Mouse (Mus musculus) liver, adult 2 months (tissue): ENCODE results near the gene Gm884. TPM values are rescaled to one million over a fixed set of nuclear protein-coding genes. Genes with fewer than 3 reads are reported as not detected.
"Not testable (repeated sequence)": the region's sequence is repeated elsewhere in the genome, so short reads cannot be mapped to it uniquely, and the experiment has no call there.

ENCODE experiments used
- DNase-seq: peaks from one replicate; pipeline ENCODE4 v3.0.0-alpha.2; 2011; ENCODE audit warnings: low read depth, low spot score; ENCODE audit errors: extremely low read depth
- H3K27ac ChIP-seq: fragments of 200-500 bp; replicated peaks from 2 replicates; pipeline ENCODE4 v1.5.1; 2012; ENCODE audit warnings: low read depth, mild to moderate bottlenecking, control low read depth, inconsistent platforms, low read length; ENCODE audit not compliant: insufficient read depth
- H3K27me3 ChIP-seq: fragments of 200-500 bp; 2 replicates; pipeline ENCODE4 v1.6.1; 2012; ENCODE audit warnings: mild to moderate bottlenecking, moderate library complexity, low read length, inconsistent platforms; ENCODE audit not compliant: control insufficient read depth, insufficient read depth
- H3K36me3 ChIP-seq: fragments of 200-500 bp; 2 replicates; pipeline ENCODE4 v1.6.1; 2012; ENCODE audit warnings: low read length, inconsistent platforms; ENCODE audit not compliant: control insufficient read depth, insufficient read depth
- H3K4me1 ChIP-seq: fragments of 200-500 bp; 2 replicates; pipeline ENCODE4 v1.6.1; 2011; ENCODE audit warnings: low read length; ENCODE audit not compliant: control insufficient read depth, insufficient read depth
- H3K4me3 ChIP-seq: fragments of 200-500 bp; 2 replicates; pipeline ENCODE4 v1.5.1; 2011; ENCODE audit warnings: low read depth, mild to moderate bottlenecking, control low read depth, low read length, moderate library complexity; ENCODE audit not compliant: insufficient read depth
- H3K79me2 ChIP-seq: fragments of 200-500 bp; 2 replicates; pipeline ENCODE4 v1.6.1; 2012; ENCODE audit warnings: inconsistent platforms, mild to moderate bottlenecking, low read length, moderate library complexity; ENCODE audit not compliant: control insufficient read depth, insufficient read depth
- H3K9ac ChIP-seq: fragments of 200-500 bp; 2 replicates; pipeline ENCODE4 v1.6.1; 2012; ENCODE audit warnings: low read depth, mild to moderate bottlenecking, control low read depth, inconsistent platforms, low read length
- CTCF ChIP-seq: fragments of 200-500 bp; IDR thresholded peaks from 2 replicates; pipeline ENCODE4 v1.5.1; 2011; ENCODE audit warnings: low read depth, low read length, control low read depth
- POLR2A ChIP-seq: fragments of 200-500 bp; IDR thresholded peaks from 2 replicates; pipeline ENCODE4 v1.6.1; 2011; ENCODE audit warnings: low read length, control low read depth; ENCODE audit not compliant: insufficient read depth; ENCODE audit errors: extremely low read depth
- WGBS: fragments of 180-500 bp; shearing (Covaris S2); methylation state at CpG from one replicate; pipeline ENCODE4 v1.1.7; 2018; 5-methylcytosine and 5-hydroxymethylcytosine counted together
- polyA plus RNA-seq: library from polyadenylated mRNA; depleted of rRNA; stranded (reverse); fragments of >200 nt; gene quantifications from 2 replicates; pipeline ENCODE4 v1.2.3, GENCODE M21; 2012
- total RNA-seq: library from RNA; depleted of rRNA; stranded (reverse); fragments of >200 nt; gene quantifications from 2 replicates; pipeline ENCODE4 v1.2.3, GENCODE M21; 2014

The Gm884 gene
- total and polyA plus RNA-seq, 2 experiments = not detected

- Histone ChIP-seq H3K4me3 (no peak overlapping the region), H3K9ac (no peak overlapping the region), H3K27me3 (no peaks in the 10 kb centered on the region), H3K4me1 (no peaks in the 10 kb centered on the region), H3K79me2 (no peaks in the 10 kb centered on the region), H3K27ac (no peak overlapping the region), H3K36me3 (no peaks in the 10 kb centered on the region)
- no peak for DNase-seq
- WGBS = 94% methylated on average over 2 of the region's 2 CpGs
- TF ChIP-seq CTCF (no peak), POLR2A (no peak)
Measured at GRCm38 (mm10) chr11:103610772-103611171, 10.2 kb downstream of the Gm884 start.

GRCm38 (mm10) chr11:103606611-103607010, 14.3 kb downstream of the Gm884 start:
- H3K9ac ChIP-seq = no peak overlapping the region
- H3K27me3 ChIP-seq = no peaks in the 10 kb centered on the region
- no peaks in the 10 kb centered on the region for H3K4me1 ChIP-seq
- no peaks in the 10 kb centered on the region for H3K36me3 ChIP-seq
- WGBS = 59% methylated on average over 5 of the region's 5 CpGs
- H3K4me3 ChIP-seq = no peak overlapping the region
- TF ChIP-seq CTCF (no peak), POLR2A (no peak)
- H3K79me2 ChIP-seq = no peaks in the 10 kb centered on the region
- DNase-seq = no peak
- no peak overlapping the region for H3K27ac ChIP-seq

DNA sequence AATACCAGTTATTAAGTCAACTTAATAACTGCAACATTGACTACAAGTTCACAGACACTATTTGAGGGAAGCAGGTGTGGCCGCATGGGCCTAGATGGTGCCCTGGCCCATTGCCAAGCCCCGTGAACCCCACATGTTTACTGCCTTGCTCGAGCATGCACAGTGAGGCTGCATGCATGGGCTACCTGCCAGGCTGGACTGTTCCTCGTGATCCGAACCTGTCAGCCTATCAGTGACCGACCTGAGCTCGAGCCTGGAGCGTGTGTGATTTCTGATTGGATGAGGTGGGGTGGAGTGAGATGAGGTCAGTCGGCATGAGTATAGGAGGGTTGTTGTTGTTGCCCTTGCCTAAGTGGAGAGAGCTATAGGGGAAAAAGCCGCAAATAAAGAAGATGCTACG, 42.6 kb downstream of the Gm884 start:
- Histone ChIP-seq H3K27me3 (no peaks in the 10 kb centered on the region), H3K36me3 (no peaks in the 10 kb centered on the region), H3K79me2 (no peaks in the 10 kb centered on the region), H3K4me1 (no peaks in the 10 kb centered on the region), H3K4me3 (no peak overlapping the region), H3K27ac (no peak overlapping the region), H3K9ac (no peak overlapping the region)
- WGBS = 91% methylated on average over 11 of the region's 11 CpGs
- DNase-seq = no peak
- no peak for TF ChIP-seq POLR2A
- TF ChIP-seq CTCF = no peak

GRCm38 (mm10) chr11:103556021-103556420, 64.9 kb downstream of the Gm884 start:
- 75% methylated on average over 2 of the region's 2 CpGs for WGBS

DNA sequence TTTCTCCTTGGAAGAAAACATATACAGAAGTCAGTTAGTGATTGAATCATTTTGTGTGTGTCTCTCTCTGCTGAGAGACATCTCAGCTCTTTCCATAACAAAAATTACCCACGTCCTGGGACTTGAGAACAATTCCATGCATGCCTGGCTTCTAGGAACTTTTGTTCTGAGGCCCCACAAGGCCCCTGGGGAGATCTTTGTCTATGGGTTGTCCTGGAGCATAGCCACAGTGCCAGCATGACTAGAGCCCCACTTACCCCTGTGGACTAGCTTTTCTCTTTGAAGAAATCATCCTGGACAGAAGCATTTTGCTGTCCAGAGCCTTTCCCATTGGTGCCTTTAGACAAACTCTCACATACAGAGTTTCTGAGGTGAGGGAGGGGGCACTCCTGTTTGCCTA, 86.0 kb downstream of the Gm884 start:
- not testable (repeated sequence) for H3K27ac ChIP-seq, H3K4me3 ChIP-seq, H3K27me3 ChIP-seq, H3K79me2 ChIP-seq, H3K36me3 ChIP-seq, H3K9ac ChIP-seq, H3K4me1 ChIP-seq, DNase-seq
- 24% methylated on average over 1 of the region's 1 CpGs for WGBS

More at GRCm38 (mm10) chr11:103556021-103556420, 64.9 kb downstream of the Gm884 start:
- Histone ChIP-seq H3K79me2 (no peaks in the 10 kb centered on the region), H3K4me1 (no peaks in the 10 kb centered on the region), H3K27ac (no peak overlapping the region), H3K27me3 (no peaks in the 10 kb centered on the region; the same call in 1 of the 2 replicates), H3K4me3 (no peak overlapping the region), H3K36me3 (no peaks in the 10 kb centered on the region), H3K9ac (no peak overlapping the region)
- TF ChIP-seq CTCF = no peak
- TF ChIP-seq POLR2A = no peak
- DNase-seq = peak; percentile 28

GRCm38 (mm10) chr11:103512111-103512510, 108.8 kb downstream of the Gm884 start:
- DNase-seq = peak; percentile 90
- no peaks in the 10 kb centered on the region for H3K27me3 ChIP-seq
- no peak overlapping the region for H3K27ac ChIP-seq
- H3K4me1 ChIP-seq = no peaks in the 10 kb centered on the region
- WGBS = 33% methylated on average over 2 of the region's 2 CpGs
- H3K36me3 ChIP-seq = no peaks in the 10 kb centered on the region
- H3K79me2 ChIP-seq = no peaks in the 10 kb centered on the region
- no peak overlapping the region for H3K4me3 ChIP-seq
- H3K9ac ChIP-seq = no peak overlapping the region
- no peak for TF ChIP-seq CTCF
